Mouse (Mus musculus): ENCODE data around the gene H60b.
A peak's percentile ranks its signal among the peaks of the same experiment; 100 is the strongest.
"Not testable (repeated sequence)": the region's sequence is repeated elsewhere in the genome, so short reads cannot be mapped to it uniquely, and the experiment has no call there.

H60b gene

DNA sequence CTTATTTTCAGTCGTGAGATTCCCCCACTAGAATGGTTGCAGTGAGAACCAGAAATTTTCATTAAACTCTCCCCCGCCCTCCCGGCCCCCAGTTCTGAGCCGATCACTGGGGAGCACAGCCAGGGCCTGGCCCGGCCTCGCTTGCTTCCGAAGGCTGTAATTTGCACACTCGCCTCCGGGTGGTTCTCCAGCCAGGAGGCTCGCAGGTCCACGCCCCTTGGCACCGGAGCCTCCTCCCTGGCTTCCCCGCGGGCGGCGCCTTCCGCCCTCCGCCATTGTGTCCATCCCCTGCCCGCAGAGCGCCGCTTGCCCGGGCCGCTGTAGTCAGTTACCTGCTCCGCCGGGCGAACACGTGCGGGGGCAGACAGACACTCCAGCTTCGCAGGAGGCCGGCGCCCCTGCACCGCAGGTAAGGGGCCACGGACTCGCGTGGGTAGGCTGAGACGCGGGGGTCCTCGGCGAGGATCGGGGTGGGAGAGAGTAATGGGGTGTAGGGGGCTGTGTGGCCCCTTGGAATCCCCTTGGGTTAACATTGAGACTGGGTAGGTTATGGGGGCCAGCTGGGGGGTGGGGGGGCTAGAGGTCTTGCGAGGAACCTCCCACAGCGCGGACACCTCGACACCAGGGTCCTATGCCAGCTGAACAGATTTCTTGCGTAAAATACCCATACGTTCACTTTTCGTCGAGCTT, at the start of gene H60b, which contains the start of gene Raet1e:
Gene H60b, plus strand, starts transcription at position 277 of the 690 bp plus-strand sequence.
Gene Raet1e, plus strand, starts transcription at position 260 of the 690 bp plus-strand sequence.
- DNase-seq (ENCODE audit: low read depth), result not testable (repeated sequence)

DNA sequence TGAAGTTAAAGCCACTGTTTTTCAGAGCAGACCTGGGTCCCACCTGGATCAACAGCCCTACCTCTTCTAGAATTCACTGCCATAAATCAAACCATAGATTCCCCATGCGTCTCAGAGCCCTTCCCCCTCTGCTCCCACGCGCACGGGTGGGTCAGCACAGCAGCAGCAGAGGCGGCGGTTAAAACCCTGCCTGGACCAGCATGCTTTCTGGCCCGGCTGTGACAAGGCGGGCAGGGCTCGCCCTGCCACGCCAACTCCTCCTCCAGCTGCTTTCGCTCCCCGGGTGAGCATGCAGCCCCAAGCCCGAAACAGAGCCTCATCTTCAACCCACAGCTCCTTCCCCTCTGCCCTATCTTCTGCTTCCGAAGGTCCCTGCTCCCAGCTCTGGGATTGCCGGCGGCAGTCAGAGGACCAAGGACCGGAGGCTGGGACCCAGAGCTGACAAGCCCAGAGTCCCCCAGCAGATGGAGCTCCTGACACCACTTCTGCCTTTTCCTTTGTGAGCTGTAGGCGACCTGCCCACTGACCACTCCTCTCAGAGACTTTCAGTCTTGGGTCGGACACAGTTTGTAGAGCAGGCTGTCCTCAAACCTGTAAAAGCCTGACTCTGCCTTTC, 17.6 kb upstream of the H60b start:
- peak; percentile 32 for DNase-seq (ENCODE audit: low read depth)

DNA sequence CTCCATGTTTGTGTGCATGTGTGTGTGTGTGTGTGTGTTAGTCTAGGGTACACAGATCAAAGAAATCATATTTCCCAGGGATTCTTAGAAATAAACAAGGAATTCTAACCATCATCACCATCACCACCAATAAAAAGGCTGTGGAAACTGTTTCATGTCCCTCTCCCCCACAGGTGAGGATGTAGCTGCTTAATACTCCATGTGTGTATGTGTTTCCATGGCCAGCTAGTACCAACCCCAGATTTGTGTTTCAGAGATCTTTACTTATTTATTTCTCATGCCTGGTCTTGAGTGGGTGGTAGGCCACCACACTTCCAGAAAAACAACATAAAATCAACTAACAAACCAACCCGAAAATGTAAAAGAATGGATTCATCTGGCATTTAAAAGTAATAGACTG, 16.2 kb upstream of the H60b start:
- peak; percentile 39 for DNase-seq (ENCODE audit: low read depth)

DNA sequence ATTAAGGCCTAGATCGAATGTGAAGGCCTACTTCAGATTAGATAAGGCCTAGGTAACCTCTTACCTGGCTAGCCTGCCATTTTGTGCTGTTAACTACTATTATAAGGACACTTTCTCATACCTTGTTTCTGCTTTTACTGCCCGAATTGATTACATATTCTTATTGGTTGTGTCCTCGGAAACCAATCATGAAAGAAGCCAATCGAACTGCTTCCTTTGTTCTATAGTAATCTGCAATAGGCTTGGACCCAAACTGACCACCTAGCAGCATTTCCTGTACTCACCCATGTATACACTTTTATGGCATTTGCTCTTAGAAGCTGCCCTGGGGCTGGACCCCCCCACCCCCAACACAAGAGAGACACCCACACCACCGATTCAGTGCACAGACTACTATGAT, 15.5 kb upstream of the H60b start:
- no peak for DNase-seq (ENCODE audit: low read depth)

DNA sequence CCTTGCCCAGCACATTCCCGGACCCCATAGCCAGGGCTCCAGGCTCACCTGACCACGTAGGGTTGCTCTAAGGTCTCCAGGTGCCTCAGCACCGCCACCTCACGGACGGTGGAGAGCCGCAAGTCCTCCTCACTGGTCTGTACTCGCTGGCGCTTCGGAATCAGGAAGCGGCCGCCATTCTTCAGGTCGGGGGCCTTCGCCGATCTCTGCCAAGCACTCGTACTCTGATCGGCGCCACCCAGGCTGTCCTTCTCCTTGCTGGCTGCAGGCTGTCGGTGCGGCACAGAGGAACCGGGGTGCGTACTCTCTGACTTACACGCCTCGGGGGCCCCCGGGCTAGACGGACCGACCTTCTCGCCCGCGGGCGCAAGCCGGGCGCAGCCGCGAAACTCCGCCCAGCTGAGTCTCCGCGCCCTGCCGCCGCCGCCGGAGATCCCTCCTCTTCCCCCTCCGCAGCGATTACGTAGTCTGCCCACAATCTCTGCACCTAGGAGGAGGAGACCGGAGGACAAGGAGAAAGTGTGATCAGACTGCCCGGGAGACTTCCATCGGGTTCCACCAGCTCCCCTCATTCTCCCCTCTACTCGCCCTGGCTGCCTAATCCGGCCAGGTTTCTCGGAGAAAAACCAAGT, 9.8 kb upstream of the H60b start:
- no peak for DNase-seq (ENCODE audit: low read depth)

DNA sequence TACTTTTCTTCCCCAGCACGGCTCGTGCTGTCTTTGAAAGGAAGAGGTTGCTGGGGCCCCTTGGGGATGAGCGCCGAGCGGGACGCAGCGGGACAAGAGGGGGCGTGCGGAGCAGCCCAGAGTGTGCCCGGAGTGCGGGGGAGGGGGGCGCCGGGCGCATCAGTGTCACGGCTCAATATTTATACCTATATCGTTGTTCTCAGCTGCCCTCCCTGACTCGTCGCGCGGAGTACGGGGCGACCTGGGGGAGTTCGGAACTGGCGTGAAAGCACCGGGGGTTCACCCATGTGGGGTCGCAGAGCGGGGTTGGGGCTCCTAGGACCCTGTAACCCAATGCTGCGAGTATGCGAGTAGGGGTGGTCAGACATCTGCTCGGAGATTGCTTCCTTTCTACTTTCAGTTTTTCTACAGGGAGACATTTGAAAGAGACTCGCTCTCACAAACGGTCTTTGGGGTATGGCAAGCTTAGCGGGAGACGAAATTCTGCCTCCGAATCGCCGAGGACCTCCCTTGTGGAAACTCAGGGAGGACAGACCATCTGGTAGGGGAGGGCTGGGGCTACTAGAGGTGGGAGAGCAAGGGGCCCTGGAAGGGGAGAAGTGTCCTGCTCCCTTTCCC, 9.2 kb upstream of the H60b start, which contains the start of gene E030030I06Rik:
Gene E030030I06Rik, minus strand, starts transcription at position 198 of the 618 bp plus-strand sequence.
- DNase-seq (ENCODE audit: low read depth), result no peak

DNA sequence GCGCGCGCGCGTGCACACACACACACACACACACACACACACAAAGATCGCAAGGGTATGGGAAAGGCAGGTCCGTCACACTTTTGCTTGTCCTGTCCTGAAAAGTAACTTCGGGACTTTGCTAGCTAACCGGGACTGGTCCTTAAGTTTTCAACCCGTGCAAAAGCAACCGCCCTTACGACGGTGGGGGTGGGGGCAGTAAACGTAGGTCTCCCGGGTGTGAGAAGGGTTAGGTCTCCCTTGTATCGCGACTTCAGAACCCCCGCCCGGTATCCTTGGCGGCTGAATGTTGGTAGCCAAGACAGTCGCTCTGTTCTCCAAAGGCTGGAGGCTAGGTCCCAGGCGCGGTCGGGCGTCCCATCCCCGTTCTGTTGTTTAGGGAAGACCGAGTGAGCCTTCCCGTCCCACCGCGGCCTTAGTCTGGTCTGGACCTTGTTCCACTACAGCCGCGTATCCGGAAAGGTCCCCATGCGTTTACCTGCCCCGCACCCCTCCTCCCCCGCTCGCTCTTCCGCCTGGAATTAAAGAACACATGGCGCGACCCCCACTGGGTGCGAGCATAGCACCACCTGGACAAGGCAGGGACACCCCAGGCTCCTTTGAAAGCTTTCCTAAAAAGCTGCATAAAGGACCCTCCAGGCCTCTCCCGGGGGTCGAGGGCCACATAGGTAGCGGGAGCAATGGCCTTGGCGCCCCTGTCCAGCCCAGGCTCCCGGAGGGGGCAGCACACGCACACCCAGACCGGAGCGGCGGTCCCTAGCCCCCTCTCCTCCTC, 8.5 kb upstream of the H60b start:
- no peak for DNase-seq (ENCODE audit: low read depth)

DNA sequence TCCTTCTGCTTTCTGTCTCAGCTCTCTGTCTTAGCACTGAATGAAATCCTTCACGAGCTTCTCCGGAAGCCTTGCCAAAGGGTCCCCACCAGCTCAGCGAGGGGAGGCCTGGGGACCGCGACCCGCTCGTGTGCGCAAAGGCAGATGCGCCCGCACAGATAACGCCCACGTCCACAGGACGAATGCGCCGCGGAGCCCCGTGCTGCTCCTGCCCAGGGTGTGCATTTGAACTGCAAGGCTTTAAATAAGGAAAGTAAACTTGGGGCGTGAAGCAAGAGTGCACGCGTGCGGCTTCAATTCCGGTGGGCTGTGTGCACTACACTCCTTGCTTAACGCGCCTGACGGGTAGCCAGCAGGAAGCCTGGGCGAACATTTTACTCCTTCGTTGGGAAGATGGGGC, 7.8 kb upstream of the H60b start:
- DNase-seq (ENCODE audit: low read depth), result no peak

DNA sequence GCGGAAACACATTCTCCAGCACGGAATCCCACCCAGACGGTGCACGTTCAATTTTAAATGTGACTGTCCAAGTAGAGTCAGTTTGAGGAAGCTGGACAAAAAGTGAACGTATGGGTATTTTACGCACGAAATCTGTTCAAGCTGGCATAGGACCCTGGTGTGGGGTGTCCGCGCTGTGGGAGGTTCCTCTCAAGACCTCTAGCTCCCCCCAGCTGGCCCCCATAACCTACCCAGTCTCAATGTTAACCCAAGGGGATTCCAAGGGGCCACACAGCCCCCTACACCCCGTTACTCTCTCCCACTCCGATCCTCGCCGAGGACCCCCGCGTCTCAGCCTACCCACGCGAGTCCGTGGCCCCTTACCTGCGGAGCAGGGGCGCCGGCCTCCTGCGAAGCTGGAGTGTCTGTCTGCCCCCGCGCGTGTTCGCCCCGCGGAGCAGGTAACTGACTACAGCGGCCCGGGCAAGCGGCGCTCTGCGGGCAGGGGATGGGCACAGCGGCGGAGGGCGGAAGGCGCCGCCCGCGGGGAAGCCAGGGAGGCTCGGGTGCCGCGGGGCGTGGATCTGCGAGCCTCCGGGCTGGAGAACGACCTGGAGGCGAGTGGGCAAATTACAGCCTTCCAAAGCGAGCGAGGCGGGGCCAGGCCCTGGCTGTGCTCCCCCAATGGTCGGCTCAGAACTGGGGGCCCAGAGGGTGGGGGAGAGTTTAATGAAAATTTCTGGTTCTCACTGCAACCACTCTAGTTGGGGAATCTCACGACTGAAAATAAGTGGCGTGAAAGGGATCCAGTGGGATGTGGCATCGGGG, 7.1 kb upstream of the H60b start:
- DNase-seq (ENCODE audit: low read depth), result not testable (repeated sequence)

DNA sequence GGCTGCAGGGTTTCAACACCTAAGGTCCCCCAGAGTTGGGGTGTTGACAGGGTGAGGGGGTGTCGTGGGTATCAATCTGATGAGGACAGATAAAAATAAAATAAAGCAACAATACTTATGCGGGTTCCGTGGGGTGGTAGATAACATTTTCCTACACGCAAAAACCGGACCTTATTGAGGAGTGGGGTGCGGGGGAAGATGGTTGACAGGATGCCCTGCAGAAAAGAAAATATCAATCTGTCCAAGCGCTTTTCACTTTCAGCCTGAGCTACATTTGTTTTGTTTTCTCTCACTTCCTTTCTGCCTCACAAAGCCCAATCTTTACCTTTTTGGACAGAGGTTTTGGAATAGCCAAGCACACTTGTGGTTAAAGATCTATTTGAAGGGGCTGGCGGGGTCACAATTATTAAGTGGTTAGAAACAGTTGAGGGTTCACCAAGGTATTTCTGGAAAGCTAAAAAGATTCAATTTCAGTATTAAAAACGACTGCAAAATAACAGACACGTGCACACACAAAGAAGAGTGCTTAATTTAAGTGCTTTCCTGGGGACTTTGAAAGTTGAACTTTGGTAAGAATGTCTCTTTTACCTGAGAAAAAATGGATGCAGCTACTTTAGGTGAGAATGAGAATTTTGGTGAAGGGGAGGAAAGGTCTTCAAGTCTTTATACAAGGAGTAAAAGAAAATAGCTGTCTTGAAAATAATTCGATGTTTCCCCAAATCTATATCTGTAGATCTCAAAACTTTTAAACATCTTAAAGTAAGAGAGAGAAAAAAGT, 6.3 kb upstream of the H60b start:
- not testable (repeated sequence) for DNase-seq (ENCODE audit: low read depth)

DNA sequence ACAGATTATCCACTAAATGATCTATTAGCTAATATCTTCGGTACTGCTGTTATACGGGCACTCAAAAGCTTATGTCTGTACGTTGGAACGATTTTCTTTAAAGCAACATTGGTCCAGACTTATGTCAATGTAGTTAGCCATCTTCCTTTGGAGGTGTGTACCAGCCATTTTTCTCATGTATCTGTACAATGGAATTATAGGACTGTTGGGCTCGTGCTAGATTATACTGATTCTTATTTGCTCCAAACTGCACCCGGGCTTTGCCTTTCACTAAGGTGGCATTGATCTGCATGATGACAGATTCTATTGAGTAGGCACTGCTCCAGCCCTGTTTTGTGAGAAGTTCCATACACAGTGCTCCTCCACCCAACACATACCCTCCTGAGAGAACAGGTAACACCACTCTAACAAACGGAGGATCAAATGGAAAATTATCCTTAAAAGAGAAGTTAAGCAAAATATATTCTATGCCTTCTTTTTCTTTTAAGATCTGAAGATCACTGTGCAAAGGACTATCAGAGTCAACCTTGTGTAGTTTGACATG, 5.2 kb upstream of the H60b start:
- not testable (repeated sequence) for DNase-seq (ENCODE audit: low read depth)

DNA sequence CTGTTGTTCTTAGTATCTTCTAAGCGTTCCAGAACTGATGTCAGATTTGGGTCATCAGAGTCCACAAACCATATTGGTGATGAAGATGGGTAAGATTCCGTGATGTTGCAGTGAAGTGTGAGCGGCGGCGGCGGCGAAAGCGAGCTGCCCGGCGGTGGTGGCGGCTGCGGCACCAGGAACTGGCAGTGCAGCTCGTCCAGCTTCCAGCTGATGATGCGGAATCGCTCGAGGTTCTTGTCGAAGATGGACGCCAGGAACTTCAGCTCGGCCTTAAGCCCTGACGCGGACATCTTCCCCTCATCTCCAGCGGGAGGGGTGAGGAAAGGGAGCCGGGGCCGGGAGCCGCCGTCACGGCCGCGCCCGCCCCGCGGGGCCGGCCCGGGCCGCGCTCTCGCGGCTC, 4.3 kb upstream of the H60b start:
- not testable (repeated sequence) for DNase-seq (ENCODE audit: low read depth)

DNA sequence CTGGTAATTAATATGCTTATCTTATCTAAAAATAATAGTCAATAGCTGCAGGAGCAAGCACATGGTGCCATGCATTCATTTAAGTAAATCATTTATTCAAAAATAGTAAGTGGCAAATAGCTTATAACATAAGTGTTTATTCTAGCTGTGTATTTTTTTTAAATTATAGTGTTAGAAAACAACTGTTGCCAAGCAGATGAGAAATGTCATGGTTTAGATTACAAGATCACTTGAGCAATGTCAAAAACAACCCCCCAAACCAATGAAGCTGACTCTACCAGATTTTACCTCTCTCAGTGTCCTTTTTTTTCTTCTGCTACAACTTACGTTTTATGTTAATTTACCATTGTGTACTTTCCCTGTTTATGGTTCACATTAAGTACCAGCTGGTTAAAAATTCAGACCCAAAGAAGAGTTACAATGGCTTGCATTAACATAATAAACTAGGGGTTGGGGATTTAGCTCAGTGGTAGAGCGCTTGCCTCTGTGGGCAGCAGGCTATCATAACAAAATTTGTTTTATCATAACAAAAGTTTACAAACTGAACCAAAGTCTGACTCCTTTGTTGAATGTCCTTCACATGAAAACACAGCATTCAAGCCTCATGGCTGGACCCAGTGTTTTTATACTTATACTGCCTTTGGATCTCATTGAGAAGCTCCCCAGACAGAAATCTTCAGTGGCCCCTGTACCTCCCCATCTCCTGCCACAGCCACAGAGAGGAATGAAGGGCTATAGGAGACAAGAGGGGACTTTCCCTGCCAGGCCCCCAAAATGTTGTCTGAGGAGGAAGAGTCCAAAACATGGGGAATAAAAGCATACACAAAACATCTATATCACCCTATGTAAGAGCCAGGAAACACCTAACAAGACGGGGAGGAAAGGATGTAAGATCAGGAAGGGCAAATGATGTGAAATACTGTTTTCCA, 3.3 kb upstream of the H60b start:
- no peak for DNase-seq (ENCODE audit: low read depth)

DNA sequence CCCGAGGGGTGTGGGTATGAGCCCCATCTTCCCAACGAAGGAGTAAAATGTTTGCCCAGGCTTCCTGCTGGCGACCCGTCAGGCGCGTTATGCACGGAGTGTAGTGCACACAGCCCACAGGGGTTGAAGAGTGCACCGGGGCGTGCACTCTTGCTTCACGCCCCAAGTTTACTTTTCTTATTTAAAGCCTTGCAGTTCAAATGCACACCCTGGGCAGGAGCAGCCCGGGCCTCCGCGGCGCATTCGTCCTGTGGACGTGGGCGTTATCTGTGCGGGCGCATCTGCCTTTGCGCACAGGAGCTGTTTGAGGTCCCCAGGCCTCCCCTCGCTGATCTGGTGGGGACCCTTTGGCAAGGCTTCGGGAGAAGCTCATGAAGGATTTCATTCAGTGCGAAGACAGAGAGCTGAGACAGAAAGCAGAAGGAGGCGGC, 760 bp downstream of the H60b start:
- no peak for DNase-seq (ENCODE audit: low read depth)

DNA sequence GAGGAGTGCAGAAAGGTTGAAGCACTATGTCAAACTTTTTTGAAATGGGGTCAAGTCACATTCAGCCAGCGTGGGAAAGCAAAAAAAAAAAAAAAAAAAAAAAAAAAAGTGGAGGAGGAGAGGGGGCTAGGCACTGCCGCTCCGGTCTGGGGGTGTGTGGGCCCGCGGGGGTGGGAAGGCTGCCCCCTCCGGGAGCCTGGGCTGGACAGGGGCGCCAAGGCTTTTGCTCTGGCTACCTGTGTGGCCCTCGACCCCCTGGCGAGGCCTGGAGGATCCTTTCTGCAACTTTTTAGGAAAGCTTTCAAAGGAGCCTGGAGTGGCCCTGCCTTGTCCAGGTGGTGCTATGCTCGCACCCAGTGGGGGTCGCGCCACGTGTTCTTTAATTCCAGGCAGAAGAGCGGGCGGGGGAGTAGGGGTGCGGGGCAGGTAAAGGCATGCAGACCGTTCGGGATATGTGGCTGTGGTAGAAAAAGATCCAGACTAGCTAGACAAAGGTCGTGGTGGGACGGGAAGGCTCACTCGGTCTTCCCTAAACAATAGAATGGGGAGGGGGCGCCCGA, 1.3 kb downstream of the H60b start:
- DNase-seq (ENCODE audit: low read depth), result no peak

DNA sequence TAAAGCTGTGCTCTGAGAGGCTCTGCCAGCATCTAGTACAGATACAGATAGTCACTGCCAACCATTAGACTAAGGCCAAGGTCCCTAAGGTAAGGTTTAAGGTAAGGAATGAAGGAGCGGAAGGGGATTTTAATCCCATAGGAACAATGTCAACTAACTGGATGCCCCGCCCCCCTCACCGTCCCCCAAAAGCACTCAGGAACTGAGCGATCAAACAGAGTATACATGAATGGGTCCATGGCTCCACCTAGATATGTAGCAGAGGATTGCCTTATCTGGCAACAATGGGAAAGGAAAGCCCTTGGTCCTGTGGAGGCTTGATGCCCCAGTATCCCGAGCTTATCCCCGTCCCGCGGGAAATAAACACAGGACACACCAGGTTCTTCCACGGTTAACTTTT, 4.9 kb downstream of the H60b start:
- not testable (repeated sequence) for DNase-seq (ENCODE audit: low read depth)

DNA sequence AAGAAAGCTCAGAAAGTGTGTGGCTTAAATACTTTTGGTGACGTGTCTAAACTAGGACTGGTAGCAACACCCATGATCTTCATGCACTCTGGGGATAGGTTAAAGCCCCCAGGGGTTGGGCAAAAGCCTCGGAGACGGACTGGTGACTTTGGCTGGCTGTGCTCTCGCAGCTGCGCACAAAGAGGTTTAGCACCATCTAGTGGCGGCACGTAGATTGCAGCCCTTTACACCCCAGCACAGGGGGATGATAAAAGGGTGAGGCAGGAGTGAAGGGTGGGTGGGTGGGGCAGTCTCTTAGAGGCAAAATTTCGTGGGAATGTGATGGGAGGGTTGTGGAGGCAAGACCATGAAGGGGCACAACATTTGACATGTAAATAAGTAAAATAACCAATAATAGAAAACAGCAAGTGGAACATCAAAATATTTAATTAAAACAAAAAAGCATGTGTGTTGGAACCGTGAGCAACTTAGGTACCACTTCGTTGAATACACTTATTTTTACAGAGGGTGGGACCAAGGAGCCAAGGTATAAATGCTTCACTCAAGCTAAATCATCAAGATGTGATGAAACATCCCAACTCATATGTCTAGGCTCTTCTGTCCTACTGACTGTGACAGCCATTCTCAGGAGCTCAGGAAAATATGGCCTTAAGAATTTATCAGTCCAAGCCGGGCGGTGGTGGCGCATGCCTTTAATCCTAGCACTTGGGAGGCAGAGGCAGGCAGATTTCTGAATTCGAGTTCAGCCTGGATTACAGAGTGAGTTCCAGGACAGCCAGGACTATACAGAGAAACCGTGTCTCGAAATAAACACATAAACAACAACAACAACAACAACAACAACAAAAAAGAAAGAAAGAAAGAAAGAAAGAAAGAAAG, 5.6 kb downstream of the H60b start:
- DNase-seq (ENCODE audit: low read depth), result not testable (repeated sequence)
